ENCODE assay signal across 1 mouse cellular context in genomic region chr17:45678106-45678505, GRCm38 (mm10).
A peak's percentile ranks its signal among the peaks of the same experiment; 100 is the strongest.
TF ChIP-seq lines count a peak whose summit lies in the region.

No protein-coding gene starts in this region.

TF ChIP-seq in CH12.LX, 34 proteins besides CTCF, POLR2A, EP300 and RAD21:
- peak; percentile 78 for TF ChIP-seq SMC3 (IDR thresholded peaks at IDR 0.05; ENCODE audit: low read depth, low read length)
- no peak for TF ChIP-seq ZNF384 (IDR thresholded peaks at IDR 0.05; ENCODE audit: low read depth, low read length)
